Mouse (Mus musculus): ENCODE measurements around the gene Kctd14. TPM values are rescaled to one million over a fixed set of nuclear protein-coding genes. Genes with fewer than 3 reads are reported as not detected.

The Kctd14 gene
- total and polyA plus RNA-seq, 3 experiments = 0.13 to 0.61 (median 0.39) TPM

DNA sequence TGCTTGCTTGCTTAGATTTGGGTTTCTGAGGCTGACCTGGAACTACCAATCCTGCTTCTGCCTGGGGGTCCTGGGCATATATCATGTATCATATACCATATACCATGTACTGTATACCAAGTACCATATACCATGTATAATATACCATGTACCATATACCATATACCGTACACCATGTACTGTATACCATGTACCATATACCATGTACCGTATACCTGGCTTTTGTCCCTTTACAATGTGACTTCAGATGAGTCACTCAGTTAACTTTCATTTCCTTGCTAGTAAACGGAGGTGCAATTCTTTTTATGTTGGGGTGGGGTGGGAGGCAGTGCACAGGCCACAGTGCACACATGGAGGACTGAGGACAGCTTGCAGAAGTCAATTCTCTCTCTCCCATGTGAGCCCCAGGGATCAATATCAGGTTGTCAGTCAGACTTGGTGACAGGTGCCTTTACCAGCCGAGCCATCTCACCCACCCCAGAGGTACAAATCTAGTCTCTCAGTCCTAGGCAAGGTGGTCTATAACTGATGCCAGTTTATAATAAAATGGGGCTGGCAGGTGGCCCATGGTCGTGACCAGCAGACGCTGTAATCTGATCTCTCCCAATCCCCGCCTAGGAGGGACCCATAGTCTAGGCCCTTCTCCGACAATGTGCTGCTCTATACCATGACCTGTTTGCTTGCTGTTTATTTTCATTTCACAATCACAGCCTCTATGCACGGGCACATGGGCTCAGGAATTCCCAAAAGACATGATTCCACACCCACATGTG lies 36.0 kb upstream of the Kctd14 start:
- Histone ChIP-seq H3K27ac (peak overlapping the region; percentile 82), H3K36me3 (ENCODE audit: control insufficient read depth, insufficient read depth, low read length) (peaks cover 6% of the 10 kb centered on the region), H3K79me2 (replicated peaks; ENCODE audit: control insufficient read depth, insufficient read depth, low read length) (peaks cover 2% of the 10 kb centered on the region; the same call in 1 of the 2 replicates), H3K4me3 (peak overlapping the region; percentile 26), H3K4me1 (ENCODE audit: control insufficient read depth, insufficient read depth, low read length) (peaks cover 19% of the 10 kb centered on the region), H3K9ac (ENCODE audit: low read depth, low read length) (peak overlapping the region; percentile 55), H3K27me3 (ENCODE audit: control insufficient read depth, insufficient read depth, low read length) (no peaks in the 10 kb centered on the region)
- intact Hi-C loops (cut with DNase I) = loop anchor here (2.0 to 5.0 kb wide), 3 partner anchors 14 to 338 kb away; partner anchors contain the start of gene Ndufc2
- 44% methylated on average over 9 of the region's 9 CpGs for WGBS
- TF ChIP-seq POLR2A (IDR thresholded peaks at IDR 0.05; ENCODE audit: insufficient read depth, low read depth, low read length) (no peak), EP300 (IDR thresholded peaks at IDR 0.05; ENCODE audit: insufficient read depth, low read depth, low read length) (no peak), CTCF (IDR thresholded peaks at IDR 0.05) (no peak)
- DNase-seq = no peak

DNA sequence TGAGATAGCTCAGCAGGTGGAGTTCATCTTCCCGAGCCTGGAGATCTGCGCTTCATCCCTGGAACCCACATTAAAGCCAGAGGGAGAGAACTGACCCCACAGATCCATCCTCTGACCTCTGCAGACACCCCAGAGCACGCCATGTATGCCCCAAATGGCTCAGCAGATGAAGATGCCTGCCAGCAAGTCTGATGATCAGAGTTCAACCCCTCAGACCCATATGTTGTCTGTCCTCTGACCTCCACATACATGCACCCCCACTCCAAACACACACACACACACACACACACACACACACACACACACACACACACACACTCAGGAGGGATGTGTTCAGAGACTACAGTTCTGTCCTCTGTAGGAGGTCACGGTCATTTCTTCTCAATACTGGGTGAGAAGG lies 34.6 kb upstream of the Kctd14 start:
- peak overlapping the region; percentile 62 for H3K9ac ChIP-seq (ENCODE audit: low read depth, low read length)
- H3K4me3 ChIP-seq = peak overlapping the region; percentile 61
- H3K4me1 ChIP-seq (ENCODE audit: control insufficient read depth, insufficient read depth, low read length) = peaks cover 23% of the 10 kb centered on the region
- no peak for DNase-seq
- no peaks in the 10 kb centered on the region for H3K27me3 ChIP-seq (ENCODE audit: control insufficient read depth, insufficient read depth, low read length)
- intact Hi-C loops (cut with DNase I) = loop anchor here (5.0 kb wide), 1 partner anchor 339 kb away; no protein-coding TSS in a partner anchor
- peaks cover 6% of the 10 kb centered on the region for H3K36me3 ChIP-seq (ENCODE audit: control insufficient read depth, insufficient read depth, low read length)
- TF ChIP-seq POLR2A (IDR thresholded peaks at IDR 0.05; ENCODE audit: insufficient read depth, low read depth, low read length) (no peak), EP300 (IDR thresholded peaks at IDR 0.05; ENCODE audit: insufficient read depth, low read depth, low read length) (no peak), CTCF (IDR thresholded peaks at IDR 0.05) (no peak)
- H3K79me2 ChIP-seq (replicated peaks; ENCODE audit: control insufficient read depth, insufficient read depth, low read length) = peaks cover 2% of the 10 kb centered on the region; the same call in 1 of the 2 replicates
- WGBS = 73% methylated on average over 4 of the region's 4 CpGs
- peak overlapping the region; percentile 82 for H3K27ac ChIP-seq

DNA sequence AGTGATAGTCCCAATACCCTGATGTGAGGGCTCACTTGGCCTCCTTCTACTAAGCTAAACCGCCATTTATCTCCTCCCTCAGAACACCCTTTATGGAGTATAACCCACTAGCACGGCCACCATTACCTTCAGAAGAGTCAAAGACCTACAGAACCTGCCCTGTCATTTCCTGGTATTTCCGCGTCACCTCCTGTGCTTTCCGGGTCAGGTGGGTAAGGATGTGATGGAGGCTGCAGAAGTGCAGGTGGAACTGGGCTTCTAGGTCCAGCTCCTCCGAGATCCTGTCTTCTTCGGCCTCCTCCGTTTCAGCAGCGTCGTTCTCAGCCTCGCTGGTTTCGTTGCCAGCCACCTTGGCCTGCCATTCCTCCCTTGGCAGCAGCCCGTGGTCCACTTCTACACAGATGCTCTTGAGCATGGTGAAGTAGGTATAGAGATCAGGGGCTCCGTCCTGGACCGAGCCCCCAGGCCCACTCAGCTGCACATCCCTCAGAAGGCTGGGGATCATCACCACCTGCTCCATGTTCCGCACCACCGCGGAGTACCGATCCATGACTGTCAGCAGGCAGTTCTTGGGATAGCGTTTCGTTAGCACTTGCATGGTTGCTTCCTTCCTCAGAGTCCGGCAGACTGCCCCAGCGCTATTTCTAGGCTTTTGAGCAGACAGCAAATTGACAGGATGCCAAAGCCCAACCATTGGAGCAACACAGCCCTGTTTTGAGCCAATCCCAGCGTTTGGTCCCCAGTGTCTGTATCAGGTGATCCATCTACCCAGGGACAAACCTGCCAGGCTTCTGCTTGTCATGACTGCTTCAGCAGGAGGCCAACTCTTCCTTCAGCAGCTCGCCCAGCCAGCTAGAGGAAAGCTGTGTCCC lies 34.0 kb upstream of the Kctd14 start, which contains the start of gene Thrsp:
TSS of gene Thrsp (minus strand) at position 825 of the 872 bp plus-strand sequence.
- peak within 1 kb of the TSS; percentile 62 for H3K9ac ChIP-seq (ENCODE audit: low read depth, low read length)
- H3K27me3 ChIP-seq (ENCODE audit: control insufficient read depth, insufficient read depth, low read length) = no peaks in the 10 kb centered on the region
- H3K4me3 ChIP-seq = peak within 1 kb of the TSS; percentile 61
- WGBS = 28% methylated on average over 25 of the region's 25 CpGs
- TF ChIP-seq EP300 (IDR thresholded peaks at IDR 0.05; ENCODE audit: insufficient read depth, low read depth, low read length) (peak; percentile 78), CTCF (IDR thresholded peaks at IDR 0.05) (no peak), POLR2A (IDR thresholded peaks at IDR 0.05; ENCODE audit: insufficient read depth, low read depth, low read length) (peak; percentile 96)
- peak; percentile 77 to 85 for DNase-seq
- peak within 1 kb of the TSS; percentile 82 for H3K27ac ChIP-seq
- intact Hi-C loops (cut with DNase I) = loop anchor here (5.0 kb wide), 1 partner anchor 340 kb away; no protein-coding TSS in a partner anchor
- H3K36me3 ChIP-seq (ENCODE audit: control insufficient read depth, insufficient read depth, low read length) = peaks cover 6% of the 10 kb centered on the region
- H3K4me1 ChIP-seq (ENCODE audit: control insufficient read depth, insufficient read depth, low read length) = peaks cover 23% of the 10 kb centered on the region
- peaks cover 2% of the 10 kb centered on the region; the same call in 1 of the 2 replicates for H3K79me2 ChIP-seq (replicated peaks; ENCODE audit: control insufficient read depth, insufficient read depth, low read length)

DNA sequence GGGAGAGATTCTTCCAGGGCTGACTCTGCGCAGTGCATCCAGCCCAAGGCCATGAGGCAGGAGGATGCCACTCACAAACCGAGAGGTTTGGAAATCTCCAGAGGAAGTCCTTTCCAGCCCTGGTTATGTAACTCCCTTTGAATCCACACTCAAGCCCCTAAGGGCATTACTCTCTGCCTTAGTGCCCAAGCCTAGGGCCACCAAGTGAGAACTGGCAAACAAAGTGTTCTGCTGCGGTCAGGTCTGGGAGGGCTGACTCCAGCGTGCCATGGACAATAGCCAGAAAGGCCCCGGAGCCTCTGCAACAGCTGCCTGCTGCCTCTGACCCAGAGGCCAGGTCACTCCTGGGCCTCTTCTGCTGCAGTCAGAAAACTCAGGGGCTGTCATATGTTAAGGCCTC lies 32.4 kb upstream of the Kctd14 start:
- H3K4me3 ChIP-seq = no peak overlapping the region
- H3K27me3 ChIP-seq (ENCODE audit: control insufficient read depth, insufficient read depth, low read length) = no peaks in the 10 kb centered on the region
- H3K9ac ChIP-seq (ENCODE audit: low read depth, low read length) = no peak overlapping the region
- peak in 1 of 2 experiments; percentile 55 for DNase-seq
- TF ChIP-seq EP300 (IDR thresholded peaks at IDR 0.05; ENCODE audit: insufficient read depth, low read depth, low read length) (no peak), CTCF (IDR thresholded peaks at IDR 0.05) (no peak), POLR2A (IDR thresholded peaks at IDR 0.05; ENCODE audit: insufficient read depth, low read depth, low read length) (no peak)
- peaks cover 2% of the 10 kb centered on the region; the same call in 1 of the 2 replicates for H3K79me2 ChIP-seq (replicated peaks; ENCODE audit: control insufficient read depth, insufficient read depth, low read length)
- H3K4me1 ChIP-seq (ENCODE audit: control insufficient read depth, insufficient read depth, low read length) = peaks cover 23% of the 10 kb centered on the region
- 43% methylated on average over 5 of the region's 5 CpGs for WGBS
- H3K27ac ChIP-seq = peak overlapping the region; percentile 45
- H3K36me3 ChIP-seq (ENCODE audit: control insufficient read depth, insufficient read depth, low read length) = peaks cover 6% of the 10 kb centered on the region
- intact Hi-C loops (cut with DNase I) = loop anchor here (5.0 kb wide), 1 partner anchor 341 kb away; no protein-coding TSS in a partner anchor

DNA sequence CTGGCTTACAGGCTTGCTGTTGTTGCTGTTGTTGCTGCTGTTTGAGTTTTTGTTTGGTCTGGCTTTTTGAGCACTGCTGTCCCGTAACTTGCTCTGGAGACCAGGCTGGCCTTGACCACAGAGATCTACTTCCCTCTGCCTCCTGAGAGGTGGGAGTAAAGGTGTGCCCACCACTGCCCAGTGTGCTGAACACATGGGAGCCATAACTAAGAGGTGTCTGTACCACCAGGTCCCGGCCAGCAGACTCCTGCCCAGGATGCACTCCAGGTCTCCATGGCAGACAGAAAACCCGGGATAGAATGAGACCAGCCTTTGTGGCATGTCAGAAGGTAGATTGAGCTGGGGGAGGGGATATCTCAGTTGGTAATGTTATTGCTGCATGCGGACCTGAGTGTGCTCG lies 32.0 kb upstream of the Kctd14 start:
- no peak overlapping the region for H3K4me3 ChIP-seq
- H3K27ac ChIP-seq = peak overlapping the region; percentile 45
- 88% methylated on average over 5 of the region's 5 CpGs for whole genome bisulfite sequencing
- H3K79me2 ChIP-seq (replicated peaks; ENCODE audit: control insufficient read depth, insufficient read depth, low read length) = peaks cover 2% of the 10 kb centered on the region; the same call in 1 of the 2 replicates
- no peak for DNase-seq
- H3K36me3 ChIP-seq (ENCODE audit: control insufficient read depth, insufficient read depth, low read length) = peaks cover 1% of the 10 kb centered on the region
- no peaks in the 10 kb centered on the region for H3K27me3 ChIP-seq (ENCODE audit: control insufficient read depth, insufficient read depth, low read length)
- intact Hi-C loops (cut with DNase I) = loop anchor here (5.0 kb wide), 1 partner anchor 342 kb away; no protein-coding TSS in a partner anchor
- H3K4me1 ChIP-seq (ENCODE audit: control insufficient read depth, insufficient read depth, low read length) = peaks cover 20% of the 10 kb centered on the region
- TF ChIP-seq POLR2A (IDR thresholded peaks at IDR 0.05; ENCODE audit: insufficient read depth, low read depth, low read length) = no peak
- H3K9ac ChIP-seq (ENCODE audit: low read depth, low read length) = no peak overlapping the region

All from heart, adult 2 months (tissue).